Mouse (Mus musculus) right cerebral cortex, postnatal 36 days (tissue): ENCODE results near the gene Capzb.
A peak's percentile ranks its signal among the peaks of the same experiment; 100 is the strongest.

Experiments used
- DNase-seq, 2 experiments: peaks; one replicate each; pipeline ENCODE4 v3.0.0; 2022; ENCODE audit warnings: low spot score in 2 of 2, mixed read lengths in 1 of 2

Capzb gene

DNA sequence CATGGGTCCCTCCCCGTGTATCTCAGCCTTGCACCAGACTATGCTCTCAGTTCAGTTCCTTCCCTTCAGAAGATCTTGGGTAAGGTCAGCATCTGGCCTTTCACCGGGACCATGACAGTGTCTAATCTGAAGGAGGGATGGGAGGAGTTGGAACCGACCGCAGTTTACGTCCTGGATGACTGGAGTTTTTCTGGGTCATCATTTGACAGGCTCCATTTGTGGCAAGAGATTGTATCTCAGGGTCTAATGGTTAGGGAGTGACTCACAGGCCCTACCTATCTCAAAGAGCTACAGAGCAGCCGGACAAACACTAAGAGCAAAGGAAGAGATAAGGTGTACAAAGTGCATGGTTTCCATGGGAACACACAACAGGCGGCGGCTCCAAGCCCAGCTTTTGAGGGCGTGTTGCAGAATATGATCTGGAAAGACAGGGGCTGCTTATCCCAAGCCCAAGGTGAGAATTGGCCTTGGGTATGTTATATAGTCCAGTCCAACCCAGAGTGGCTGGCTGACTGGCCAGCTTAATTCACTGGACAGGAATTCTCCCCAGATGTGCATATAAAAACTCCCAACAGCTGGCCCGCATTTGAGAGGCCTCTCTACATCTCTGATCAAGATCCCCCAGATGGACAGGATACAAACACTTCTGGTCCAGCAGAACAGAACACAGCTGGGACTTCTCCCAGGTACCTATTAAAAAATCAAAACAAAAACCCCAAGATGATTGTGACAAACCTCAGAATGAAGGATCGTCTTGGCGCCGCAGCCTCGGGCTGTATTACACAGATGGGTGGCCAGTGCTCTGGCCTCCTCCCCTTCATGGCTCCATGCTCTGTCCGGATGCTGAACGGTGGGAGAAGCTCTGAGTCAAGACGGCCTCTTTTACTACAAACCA, 12.7 kb upstream of the Capzb start:
- DNase-seq, result no peak

DNA sequence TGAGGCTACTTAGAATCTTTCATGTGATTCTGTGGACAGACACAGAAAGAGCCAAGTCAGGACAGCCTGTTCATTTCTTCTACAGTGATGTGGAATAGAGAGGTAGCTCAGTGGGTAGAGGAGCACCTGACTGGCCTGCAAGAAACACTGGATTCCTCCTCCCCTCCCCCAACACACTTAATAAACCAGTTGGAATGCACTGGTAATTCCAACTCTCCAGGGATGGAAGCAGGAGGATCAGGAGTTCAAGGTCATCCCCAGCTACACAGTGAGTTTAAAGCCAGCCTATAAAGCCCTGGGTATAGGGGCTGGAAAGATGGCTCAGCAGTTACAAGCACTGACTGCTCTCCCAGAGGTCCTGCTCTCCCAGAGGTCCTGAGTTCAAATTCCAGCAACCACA, 10.2 kb upstream of the Capzb start:
- no peak for DNase-seq

DNA sequence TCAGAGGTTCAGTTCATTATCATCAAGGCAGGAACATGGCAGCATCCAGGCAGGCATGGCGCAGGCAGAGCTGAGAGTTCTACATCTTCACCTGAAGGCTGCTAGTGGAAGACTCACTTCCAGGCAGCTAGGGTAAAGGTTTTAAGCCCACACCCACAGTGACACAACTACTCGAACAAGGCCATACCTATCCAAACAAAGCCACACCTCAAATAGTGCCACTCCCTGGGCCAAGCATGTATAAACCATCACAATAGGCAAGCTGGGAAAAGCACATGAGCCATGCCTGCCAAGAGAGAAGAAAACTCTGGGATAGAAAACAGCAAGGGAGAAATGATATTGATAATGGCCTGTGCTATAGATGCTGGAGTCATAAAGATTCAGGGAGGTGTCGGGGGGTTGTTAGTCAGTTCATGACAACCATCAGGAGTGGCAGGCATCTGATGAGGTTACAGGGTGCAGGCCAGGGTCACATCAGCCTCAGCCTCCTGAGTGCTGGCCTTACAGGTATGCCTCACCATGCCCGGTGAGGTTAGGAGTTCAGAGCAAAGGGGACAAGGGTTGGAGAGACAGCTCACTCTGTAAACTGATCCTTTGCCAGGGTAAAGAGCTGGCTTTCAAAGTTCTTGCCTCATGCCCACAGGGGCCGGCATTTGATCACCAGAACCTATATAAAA, 6.8 kb upstream of the Capzb start:
- DNase-seq, result no peak

DNA sequence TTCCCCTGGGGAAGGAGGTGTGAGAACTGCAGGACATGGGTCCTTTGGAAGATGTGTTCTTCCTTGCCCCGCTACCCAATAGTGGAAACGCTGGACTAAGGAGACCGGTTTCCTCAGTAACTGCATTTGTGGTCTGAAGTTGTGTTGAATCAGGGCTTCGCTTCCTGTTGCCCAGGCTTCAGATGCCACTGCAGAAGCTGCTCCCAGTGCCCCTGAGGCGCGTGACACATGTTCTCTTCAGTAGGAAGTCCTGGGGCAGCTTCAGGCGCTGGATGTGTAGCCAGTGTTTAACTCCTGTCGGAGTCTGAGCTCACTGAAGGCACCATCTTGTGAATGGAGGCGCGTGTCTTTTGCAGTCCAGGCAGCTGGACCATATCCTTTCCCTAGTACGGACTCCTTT, 4.8 kb upstream of the Capzb start:
- no peak for DNase-seq

DNA sequence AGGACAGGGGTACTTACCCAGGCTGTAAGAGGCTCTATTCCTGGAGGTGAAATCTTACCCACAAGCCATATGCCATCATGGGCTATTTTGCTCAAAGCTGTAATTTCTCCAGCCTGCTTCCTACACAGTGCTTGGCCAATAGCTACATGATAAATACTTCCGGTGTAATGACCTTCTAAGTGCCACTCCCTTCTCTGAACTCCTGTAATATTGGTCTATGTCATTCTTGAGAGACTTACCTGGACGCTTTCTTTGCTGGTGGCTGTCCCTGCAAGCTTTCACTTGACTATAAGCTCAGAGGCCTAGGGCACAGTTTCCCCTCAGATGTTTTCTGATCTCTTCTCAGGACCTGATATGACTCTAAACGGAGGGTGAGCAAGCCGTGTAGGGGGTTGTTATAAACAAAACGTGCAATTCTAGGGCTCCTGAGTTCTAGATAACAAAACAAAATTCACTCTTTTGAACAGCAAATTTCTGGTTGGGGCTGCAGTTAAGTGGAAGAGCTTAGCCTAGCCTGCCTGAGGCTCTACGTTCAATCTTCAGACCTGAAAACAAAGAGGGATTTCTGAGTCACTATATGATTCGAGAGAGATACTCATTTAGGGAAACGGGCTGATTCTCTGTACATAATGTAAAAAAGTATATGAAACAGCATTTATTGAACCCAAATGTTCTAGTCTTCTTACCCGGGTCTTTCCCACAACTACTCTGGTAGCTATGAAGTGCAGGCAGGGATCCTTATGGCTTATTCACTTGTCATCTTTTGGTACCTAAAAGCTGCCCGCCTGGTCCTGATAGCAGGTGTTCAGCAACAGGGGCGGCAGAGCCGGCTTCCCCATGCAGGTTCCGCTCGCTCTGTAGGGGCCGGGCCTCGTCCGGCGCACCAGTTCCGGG, 847 bp upstream of the Capzb start:
- no peak for DNase-seq

DNA sequence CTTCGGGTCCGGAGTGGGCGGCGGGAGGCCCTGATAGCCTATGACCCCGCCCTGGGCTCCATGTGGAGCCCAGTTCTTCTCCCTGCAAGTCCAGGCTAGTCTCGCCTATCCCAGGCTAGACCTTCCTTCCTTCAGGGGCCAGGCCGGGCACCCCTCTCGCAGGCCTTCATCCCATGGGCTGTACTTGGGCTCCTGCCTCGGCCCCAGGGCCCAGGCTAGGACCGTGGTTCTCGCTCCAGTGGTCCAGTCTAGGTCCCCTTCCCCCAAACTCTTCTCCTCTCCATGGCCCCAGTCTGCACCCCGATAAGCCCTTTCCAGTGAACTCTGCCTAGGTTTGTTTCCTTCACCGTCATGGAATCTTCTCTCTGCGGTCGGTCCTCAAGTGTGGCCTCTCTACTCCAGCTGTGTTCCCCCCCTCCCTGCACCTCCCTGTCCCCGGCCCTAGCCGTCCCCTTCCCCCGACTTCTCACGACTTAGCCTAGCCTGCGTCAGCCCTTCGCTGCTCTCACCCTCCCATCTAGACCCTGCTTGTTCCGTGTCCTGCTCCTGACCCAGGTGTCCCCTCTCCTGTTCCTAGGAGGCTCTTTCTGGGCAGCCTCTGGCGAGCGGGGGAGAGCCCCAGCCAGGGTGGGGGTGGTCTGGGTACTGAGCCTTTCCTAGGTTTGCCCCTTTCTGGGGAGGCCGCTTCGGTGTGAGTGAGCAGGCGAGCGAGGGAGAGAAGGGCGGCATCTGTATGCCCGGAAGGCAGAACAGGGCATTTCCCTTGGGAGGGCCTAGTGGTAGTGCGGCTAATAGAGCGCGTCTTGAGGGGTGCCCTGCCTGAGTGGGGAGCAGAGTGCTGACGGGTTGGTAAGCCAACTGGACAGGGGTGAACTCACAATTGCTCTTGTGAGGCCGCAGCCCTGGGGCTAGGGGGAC, 736 bp downstream of the Capzb start:
- DNase-seq, result no peak

DNA sequence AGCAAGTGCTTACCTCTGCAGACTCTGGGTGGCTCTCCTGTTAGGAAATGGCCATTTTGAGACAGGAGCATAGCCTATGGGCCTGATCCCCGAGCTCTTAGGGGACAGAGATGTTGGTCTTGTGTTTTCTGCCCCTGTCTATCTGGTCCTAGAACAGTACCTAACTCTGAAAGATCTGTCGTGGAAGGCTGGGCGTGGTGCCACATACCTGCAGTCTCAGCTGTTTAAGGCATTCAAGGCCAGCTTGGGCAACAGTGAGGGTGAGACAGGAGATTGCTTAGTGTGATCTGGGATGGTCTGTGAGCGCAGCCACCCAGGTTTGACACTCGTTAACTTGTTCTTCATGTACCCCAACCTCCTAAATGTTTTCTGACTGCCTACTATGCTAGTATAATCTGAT, 2.4 kb downstream of the Capzb start:
- no peak for DNase-seq

DNA sequence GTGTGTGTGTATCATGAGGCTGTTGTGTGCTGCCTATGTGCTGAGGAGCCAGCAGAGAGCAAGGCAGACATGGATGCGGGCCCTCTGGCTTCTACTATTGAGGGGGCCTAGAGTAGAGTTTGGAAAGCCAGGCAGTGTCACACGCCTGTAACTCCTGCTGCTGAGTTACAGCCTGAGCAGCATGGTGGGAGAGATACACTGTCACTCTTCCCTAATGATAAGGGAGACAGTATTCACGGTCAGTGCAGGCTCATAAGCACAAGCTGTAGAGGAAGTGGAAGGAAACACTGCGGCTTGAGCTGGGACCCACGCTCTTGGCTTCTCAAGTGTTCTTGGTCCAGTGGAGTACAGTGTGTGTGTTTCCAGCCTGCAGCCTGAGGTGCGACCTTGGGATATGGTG, 3.8 kb downstream of the Capzb start:
- DNase-seq, result no peak

DNA sequence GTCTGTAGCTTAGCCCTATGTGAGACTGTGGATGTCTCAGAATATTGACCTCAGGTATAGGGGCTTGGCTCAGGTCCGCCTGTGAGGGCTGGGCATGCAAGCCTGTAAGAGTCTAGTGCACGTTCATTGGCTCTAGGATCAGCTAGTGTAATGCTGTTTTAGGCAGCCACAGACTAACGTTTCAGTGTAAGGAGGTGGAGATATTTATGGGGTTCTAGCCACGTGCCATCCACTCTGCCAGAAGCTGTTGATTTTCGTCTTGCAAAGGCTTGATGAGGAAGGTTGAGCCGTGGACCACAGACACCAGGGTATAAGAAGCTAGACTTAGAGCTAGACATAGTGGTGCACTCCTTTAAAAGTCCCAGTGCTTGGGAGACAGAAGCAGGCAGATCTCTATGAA, 4.2 kb downstream of the Capzb start:
- DNase-seq, result peak in 1 of 2 experiments; percentile 51

DNA sequence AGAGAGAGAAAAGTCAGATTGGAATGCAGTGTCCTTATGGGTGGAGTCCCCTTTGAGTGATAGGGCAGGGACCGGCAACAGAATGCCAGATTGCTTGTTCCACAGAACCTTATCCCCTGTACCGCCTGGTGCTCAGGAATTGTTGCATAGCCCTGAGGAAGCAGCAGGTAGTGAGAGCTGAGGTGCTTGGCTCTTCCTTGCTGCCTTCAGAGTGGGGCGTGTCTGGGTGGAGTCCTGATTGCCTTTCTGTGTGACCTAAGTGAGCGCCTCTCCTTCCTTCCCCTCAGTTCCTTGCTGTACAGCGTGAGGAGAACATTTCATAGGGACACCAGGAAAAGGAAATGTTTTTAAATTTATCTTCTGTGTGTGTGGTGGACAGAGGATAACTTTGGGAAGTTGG, 4.8 kb downstream of the Capzb start:
- DNase-seq, result no peak

DNA sequence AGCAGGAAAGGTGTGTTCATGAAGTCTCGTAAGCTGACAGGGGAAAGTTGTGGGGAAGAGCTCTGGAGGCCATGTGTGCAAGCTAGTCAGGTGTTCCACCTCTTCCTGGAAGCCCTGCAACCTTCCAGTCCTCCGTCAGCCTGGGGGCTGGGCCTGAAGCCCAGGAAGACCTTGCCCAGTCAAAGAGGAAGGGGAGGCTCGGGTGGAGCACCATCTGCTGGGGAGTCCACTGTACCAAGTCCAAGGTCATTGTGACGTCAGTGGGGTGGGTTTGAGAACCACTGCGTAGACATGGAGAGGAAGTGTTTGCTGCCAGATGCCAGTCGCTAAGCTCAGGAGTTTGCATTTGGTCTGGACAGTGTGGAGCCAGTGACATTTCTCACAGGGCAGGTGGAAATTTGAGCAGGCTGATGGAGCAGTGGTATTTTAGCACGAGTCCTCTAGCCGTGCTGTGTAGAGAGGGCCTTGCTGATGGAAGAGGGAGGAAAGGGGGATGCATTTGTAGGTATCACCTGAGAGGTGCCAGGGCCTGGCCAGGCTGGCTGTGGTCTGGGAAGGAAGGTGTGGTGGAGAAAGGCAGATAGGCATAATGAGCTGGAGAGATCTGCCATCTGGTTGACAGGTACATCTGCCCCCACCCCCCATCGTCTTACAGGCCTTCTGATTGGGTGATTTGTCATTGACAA, 5.4 kb downstream of the Capzb start:
- DNase-seq, result no peak

DNA sequence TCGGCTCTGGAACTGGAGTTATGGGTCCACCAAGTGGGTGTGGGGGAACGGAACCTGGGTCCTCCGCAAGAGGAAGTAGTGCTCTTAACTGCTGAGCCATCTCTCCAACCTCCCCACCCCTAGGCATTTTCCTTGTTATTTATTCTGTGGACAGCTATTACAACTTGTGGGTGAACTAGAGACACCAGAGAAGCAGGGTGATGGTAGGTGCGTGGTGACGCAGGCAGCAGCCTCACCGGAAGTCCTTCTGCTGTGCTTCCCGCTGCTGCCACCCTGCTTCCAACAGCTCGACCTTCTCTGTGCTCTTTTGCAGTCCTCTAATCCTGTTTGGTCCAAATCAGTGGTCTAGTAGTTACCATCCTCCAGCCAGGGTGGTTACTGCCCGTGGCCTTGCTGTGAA, 6.4 kb downstream of the Capzb start:
- DNase-seq, result no peak

DNA sequence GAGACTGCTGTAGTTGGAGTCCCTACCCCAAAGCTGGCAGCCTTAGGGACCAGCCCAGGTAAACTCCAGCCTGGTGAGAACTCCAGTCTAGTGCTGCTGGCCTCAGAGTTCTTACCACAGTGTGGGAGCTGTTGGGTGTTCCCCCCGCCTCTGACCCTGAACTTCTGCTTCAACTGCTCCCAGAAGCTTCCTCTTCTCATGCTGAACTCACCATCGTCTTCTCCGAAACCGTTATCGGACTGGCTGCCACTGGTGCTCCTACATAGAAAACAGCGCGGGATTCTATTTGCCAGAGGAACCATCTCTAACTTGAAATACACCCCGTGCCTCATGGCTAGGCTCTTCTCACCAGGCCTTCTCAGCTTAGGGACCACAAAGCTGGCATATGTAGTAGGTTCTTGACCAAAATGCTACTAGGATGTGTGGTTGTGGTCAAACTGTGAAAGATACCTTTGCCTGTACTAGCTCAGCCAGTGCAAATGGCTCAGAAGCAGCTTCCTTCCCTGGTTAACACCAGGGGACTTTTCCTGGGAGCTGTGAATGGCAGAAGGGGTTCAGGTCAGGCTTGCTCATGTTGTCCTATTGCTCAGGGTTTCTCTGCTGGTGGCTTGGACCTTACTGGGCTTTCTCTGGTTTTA, 7.1 kb downstream of the Capzb start:
- DNase-seq, result no peak

DNA sequence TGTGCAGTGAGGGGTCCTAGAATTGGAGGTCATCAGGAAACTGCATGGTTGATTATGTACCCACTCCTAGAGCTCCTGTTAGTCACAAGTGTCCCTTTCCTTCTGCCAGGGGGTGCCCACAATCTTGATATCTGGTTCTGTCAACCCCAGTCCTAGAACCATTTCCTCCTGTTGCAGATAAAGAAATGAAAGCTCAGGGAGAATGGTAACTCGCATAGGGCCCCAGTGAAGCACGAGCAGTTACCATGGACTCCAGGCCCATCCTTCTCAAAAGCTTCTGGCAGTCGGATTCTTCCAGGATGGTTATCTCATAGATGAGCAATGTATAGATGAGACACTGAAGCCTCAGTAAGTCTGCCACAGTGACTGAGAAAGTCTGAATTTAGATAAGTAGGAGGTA, 8.2 kb downstream of the Capzb start:
- no peak for DNase-seq

DNA sequence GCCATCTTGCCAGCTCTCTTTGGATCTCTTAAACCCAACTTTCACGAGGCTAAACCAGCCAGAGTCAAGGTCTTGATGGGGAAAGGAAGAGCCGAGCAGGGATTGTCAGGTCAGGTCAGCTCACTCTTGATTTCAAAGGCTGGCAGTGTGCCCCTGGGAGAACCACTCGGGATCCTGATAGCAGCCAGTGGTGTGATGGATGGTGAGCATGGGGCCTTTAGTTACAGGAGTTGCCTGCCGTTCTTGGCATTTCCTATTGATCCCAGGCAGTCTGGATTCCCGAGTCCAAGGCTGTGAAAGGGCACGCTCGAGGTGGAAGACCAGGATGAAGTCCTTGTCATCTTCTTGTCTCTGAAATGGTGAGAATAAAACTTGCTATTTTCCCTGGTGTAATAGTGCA, 9.9 kb downstream of the Capzb start:
- DNase-seq, result no peak

DNA sequence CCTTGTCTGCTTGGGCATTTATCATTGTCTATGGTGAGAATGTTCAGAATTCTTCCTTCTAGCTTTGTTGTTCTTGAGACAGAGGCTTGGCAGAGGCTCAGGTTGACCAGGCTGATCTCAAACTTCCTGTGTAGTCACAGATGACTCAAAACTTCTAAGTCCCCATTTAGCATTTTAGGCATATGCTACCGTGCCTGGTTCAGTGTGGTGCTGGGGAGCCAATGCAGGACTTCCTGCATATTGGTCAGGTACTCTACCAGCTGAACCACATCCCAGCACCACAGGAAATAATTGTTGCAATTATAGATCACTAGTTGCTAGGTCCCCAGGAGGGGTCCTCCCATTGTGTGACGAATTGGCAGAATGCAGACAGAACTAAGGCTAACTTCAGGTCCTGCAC, 10.7 kb downstream of the Capzb start:
- no peak for DNase-seq

DNA sequence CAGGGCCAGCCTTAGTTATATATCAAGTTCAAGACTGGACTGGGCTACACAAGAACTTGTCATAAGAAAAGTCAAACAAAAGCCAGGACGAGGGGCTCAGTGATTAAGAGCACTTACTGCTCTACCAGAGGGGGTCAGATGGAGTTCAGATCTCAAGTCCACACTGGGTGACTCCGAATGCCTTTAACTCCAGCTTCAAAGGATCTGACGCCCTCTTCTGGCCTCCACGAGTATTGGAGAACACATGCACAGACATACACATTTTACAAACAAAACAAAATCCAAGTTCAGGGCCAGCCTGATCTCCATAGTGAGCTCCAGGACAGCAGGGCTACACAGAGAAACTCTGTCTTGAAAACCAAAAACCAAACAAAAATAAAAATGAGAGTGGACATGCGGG, 13.1 kb downstream of the Capzb start:
- DNase-seq, result no peak

DNA sequence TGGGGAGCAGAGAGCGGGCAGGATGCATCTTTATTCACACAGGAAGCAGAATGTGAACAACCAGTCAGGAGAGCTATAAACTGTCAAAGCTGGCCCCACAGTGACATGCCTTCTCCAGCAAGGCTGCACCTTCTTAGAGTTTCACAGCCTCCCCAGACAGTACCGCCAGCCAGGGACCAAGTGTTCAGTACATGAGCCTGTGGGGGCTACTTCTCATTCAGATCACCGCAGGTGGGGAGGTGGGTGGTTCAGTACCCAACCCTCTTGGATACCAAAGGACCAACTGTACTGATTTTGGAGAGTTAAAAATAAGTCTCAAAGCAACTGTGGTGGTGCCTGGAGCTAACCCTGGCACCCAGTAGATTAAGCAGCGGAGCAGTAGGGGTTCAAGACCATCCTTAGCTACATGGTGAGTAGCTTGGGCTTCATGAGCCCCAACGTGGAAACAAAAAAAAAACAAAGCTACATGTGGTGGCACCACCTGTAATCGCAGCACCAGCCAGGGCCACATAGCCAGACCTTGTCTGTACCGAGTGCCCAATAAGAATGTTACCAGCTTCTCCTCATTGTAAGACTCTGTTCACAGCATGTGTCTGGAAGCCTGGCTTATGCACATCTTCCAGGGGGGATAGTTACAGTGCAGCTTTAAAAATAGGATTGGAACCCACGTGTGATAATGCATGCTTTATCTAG, 13.8 kb downstream of the Capzb start:
- DNase-seq, result peak in 1 of 2 experiments; percentile 53
